Mouse (Mus musculus): Measurements from ENCODE around the gene Mcrip2.

DNA sequence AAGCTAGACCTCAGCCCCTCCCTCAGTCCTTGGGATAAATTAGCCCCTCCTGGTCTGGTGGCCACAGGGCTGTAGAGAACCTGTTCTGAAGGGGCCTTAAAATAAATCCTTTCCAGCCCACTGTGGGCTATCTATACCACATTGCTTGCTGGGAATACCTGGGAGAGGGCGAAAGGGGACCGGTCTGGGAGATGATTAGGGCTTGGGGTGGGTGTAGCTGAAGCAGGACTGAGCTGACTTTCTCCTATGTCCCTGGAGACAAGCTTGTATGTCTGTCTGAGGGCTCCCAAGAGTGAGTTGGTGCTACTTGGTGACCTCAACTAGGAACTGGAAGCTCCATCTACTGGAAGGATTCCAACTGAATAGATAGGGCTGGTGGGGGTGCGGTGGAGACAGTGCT is 8.5 kb upstream of the Mcrip2 start:
- TF ChIP-seq CTCF (IDR thresholded peaks at IDR 0.05; ENCODE audit: extremely low read depth, insufficient read length, insufficient replicate concordance, low read depth, low read length) (no peak), POLR2A (IDR thresholded peaks at IDR 0.05; ENCODE audit: low read depth, low read length) (no peak)

Data from small intestine, adult 2 months (tissue).